Mouse (Mus musculus): ENCODE measurements around the gene Hhat.

Hhat gene

GRCm38 (mm10) chr1:192478176-192478575, 292.8 kb downstream of the Hhat start:
- DNase-seq = no peak

DNA sequence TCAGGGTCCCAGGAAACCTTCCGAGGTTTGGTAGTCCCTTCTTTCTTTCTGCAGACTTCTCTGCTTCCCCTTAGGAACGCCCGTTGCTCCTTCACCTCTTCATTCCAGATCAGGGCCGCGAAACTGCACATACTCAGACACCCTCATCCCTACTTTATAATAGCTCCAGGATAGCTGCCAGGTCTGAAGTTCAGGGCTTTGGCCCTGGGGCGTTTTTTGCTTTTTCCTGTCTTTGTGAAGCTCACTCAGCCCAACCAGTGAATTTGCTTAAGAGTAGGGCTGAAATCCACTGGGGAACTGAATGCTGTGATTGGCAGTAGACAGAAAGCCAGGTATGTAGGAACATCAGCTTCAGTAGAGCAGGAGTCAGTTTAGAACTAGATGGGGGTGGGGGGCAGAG, 293.5 kb downstream of the Hhat start:
- no peak for DNase-seq

- no peak for DNase-seq
Observed at GRCm38 (mm10) chr1:192476704-192477103, 294.3 kb downstream of the Hhat start.

DNA sequence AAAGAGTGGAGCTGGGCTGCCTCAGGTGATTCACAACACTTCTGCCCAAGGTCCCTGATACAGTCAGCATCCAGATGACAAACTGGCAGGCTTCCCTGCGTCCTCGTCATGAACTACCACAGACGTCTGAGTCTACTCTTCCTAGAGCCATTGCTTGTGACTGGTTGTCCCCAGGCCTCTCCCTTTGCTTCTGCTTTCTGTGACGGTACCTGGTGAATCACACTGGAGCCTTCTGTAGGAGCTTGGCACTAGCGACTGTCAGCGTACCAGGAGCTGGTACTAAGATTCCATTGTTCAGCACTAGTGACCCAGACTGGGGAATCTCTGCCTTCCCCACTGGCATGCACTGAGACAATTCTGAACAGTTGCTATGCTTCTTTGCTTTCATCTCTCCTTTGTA, 297.9 kb downstream of the Hhat start:
- no peak for DNase-seq

DNA sequence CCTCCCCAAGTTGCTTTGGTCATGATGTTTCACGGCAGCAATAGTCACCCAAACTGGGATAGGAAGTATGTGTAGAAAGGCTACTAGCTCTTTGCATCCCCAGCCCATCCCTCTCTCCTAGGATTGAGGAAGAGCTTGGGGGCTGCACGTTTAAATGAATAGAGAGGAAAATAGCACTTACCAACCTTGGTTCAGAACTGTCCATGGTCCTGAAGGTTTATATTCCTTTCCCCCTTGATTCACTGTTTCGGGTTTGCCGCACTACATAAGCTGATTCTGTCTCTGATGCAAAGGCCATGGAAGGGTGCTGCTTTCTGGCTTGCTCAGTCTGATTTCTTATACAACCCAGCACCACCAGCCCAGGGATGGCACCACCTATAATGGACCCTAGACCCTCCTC, 298.7 kb downstream of the Hhat start:
- peak; percentile 80 for DNase-seq

GRCm38 (mm10) chr1:192463732-192464131, 307.3 kb downstream of the Hhat start:
- no peak for DNase-seq

GRCm38 (mm10) chr1:192457526-192458206, 313.4 kb downstream of the Hhat start:
- peak; percentile 79 for DNase-seq

DNA sequence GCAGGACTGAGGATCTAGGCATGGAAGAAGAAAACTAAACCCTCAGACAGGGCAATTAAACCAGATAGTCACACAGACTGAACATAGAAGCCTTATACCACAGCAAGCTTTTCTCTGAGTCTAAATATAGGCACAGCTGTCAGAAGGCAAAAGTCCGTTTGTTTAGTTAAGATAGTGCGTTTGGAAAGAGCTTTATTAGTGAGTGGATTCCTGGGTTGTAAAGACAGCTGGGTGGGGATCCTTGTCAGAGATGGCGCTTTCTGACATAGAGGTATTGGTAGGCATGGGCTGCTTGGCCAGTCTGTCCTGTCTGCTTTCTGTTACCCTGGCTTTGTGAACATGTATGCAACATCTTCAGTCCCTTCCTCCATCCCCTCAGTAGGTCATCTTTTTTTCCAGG, 314.0 kb downstream of the Hhat start:
- no peak for DNase-seq

DNA sequence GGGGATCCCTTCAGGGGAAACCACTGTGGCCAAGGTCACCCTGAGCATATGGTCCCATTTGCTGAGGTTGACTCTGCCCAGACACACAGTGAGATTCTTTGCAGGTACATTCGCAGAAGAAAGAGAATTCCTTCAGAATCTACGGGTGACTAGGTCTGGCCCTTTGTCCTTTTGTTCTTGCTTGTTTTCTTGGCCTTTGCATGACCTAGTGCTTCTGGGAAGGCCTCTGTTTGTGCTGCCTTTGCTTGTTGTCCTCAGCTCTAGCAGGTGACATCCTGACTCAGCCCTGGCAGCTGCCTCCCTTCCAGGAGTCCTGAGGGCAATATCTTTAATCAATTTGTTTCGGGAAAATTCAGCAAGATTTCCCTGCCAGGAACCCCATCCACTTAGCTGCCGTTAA, 316.0 kb downstream of the Hhat start:
- no peak for DNase-seq

GRCm38 (mm10) chr1:192454501-192454900, 316.5 kb downstream of the Hhat start:
- no peak for DNase-seq

DNA sequence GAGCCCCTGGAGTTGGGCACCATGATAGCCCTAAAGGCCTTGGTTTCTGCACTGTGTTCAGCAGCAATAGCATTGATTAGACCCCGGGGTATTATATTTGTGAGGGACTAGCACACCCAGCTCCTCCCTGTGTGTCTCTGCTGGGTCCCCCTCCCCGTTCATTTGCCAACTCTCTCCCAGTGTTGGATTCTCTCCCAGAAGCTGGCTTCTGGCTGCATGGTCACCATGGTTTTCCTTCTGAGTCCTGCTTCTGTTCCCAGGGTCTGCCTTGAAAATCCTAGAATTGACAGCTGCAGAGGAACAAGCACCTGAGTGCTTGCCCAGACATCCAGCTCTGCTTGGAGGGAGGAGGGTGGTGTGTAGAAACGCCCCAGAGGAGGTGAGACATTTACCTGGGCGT, 319.3 kb downstream of the Hhat start:
- no peak for DNase-seq

GRCm38 (mm10) chr1:192450425-192450824, 320.6 kb downstream of the Hhat start:
- no peak for DNase-seq

DNA sequence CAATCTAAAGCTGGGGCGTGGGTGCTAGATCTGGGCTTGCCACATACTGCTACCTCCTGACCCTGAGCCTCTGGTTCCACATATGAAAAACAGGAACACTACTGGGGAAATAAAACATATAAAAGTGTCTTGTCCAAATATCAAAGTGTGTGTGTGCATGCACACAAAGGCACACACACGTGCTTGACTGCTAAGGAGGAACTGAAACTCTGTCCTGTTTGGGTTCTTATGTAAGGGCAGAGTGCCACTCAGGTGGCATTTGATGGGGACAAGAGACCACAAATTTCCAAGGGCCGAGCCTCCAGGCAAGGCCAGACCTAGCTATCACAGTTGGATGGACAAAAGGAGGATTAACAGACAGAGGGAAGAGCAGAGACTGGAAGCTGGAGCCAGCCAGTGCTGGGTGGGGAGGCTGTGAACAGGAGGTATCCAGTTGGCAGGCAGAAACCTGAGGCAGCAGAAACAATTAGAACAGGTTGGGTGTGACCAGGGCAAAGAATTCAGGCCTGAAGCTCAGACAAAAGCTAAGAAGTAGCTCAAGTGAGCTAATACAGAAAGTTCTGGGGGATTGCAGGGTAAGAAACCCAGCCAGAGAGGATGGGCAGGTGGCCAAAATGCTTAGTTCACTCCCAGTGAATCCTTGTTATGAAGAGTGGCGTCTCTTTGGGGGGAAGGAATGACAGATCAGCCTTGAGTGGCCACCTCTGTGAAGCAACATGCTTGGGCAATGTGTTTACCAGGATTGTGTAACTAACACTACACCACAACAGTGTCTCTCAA, 321.3 kb downstream of the Hhat start:
- DNase-seq = no peak

- no peak for DNase-seq
Observed at GRCm38 (mm10) chr1:192448512-192448911, 322.5 kb downstream of the Hhat start.

DNA sequence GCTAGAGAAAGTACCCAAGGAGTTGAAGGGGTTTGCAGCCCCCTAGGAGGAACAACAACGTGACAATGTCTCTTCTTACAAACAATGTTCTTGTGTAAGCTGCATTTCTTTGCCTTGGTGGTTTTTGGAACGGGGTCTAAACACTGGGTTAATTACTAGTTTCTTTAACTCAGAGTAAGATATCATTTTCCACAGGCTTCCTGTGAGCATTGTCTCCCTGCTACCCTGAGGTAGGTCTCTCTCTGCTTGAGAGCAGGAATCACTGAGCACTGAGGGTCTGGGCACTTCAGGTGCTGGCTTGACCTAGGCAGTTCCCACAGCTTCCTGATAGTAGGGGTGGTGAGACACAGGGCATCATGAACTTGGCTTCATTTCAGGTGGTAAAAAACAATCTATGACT, 323.4 kb downstream of the Hhat start:
- DNase-seq = no peak

All from embryo, embryonic 11 days (tissue).